Mouse (Mus musculus) lung, postnatal 0 days (tissue): ENCODE measurements around the gene Rapsn.

Experiments
- CTCF ChIP-seq: IDR thresholded peaks from 2 replicates; pipeline ENCODE4 v1.5.1; 2016; ENCODE audit warnings: antibody characterized with exemption, mild to moderate bottlenecking
- EP300 ChIP-seq: IDR thresholded peaks from 2 replicates; pipeline ENCODE4 v1.6.1; 2016; ENCODE audit warnings: antibody characterized with exemption, mild to moderate bottlenecking, control low read depth

DNA sequence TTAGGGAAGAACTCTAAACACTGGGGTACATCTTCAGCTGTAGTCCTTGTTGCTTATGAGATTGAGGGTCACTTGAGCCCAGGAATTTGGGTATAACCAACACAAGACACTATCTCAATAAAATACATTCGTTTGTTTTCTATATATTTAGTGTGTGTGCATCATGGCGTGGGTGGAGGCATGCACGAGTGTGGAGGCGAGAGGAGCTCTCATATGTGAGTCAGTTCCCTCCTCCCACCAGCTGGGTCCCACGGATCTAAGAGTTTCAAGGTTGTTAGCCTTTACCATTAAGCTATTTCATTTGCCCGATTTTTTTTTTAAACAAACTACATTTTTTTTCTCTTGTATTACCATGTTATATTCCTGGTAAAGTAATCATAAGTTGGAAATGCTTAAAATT, 55.4 kb downstream of the Rapsn start:
- TF ChIP-seq CTCF (no peak), EP300 (no peak)
